Mouse (Mus musculus): ENCODE results near the gene Sar1a.

Gene Sar1a

GRCm38 (mm10) chr10:61734377-61734776 is 54.3 kb downstream of the Sar1a start:
- no peak for DNase-seq (ENCODE audit: low spot score)

GRCm38 (mm10) chr10:61736671-61737078 is 56.6 kb downstream of the Sar1a start:
- DNase-seq (ENCODE audit: low spot score) = no peak

- DNase-seq (ENCODE audit: low spot score) = no peak
Measured at GRCm38 (mm10) chr10:61737537-61737936, 57.4 kb downstream of the Sar1a start.

GRCm38 (mm10) chr10:61738126-61738525 is 58.0 kb downstream of the Sar1a start:
- no peak for DNase-seq (ENCODE audit: low spot score)

- DNase-seq (ENCODE audit: low spot score) = no peak
Measured at GRCm38 (mm10) chr10:61741306-61741705, 61.2 kb downstream of the Sar1a start.

GRCm38 (mm10) chr10:61741873-61742272 is 61.8 kb downstream of the Sar1a start:
- DNase-seq (ENCODE audit: low spot score) = no peak

GRCm38 (mm10) chr10:61742336-61742735 is 62.2 kb downstream of the Sar1a start:
- no peak for DNase-seq (ENCODE audit: low spot score)

Measured in yolk sac, embryonic 10.5 days (tissue).